Mouse (Mus musculus): ENCODE measurements at regions not wholly inside any gene's neighbourhood (a gene's known extent, or its start where the extent isn't known, plus 50 kb on each side); places are given as distances from the start of the nearest gene placed in this dataset.

GRCm38 (mm10) chr3:81279266-81279665, 243.1 kb downstream of the Pdgfc start:
- no peaks in the 10 kb centered on the region for H3K27me3 ChIP-seq (replicated peaks)
- no peak for ATAC-seq (ENCODE audit: insufficient number of reproducible peaks, low FRiP score)
- H3K4me1 ChIP-seq (replicated peaks): no peaks in the 10 kb centered on the region
- H3K4me3 ChIP-seq: no peak overlapping the region
- no peak overlapping the region for H3K27ac ChIP-seq (ENCODE audit: poor library complexity, severe bottlenecking)
- no peak overlapping the region for H3K4me2 ChIP-seq
- no peaks in the 10 kb centered on the region for H3K36me3 ChIP-seq
- no peaks in the 10 kb centered on the region for H3K9me3 ChIP-seq (replicated peaks)
- H3K9ac ChIP-seq: no peak overlapping the region
- 58% methylated on average over 2 of the region's 2 CpGs for WGBS

GRCm38 (mm10) chr3:81289762-81290161, 253.5 kb downstream of the Pdgfc start:
- WGBS: 79% methylated on average over 2 of the region's 2 CpGs
- no peaks in the 10 kb centered on the region for H3K36me3 ChIP-seq
- H3K4me1 ChIP-seq (replicated peaks): no peaks in the 10 kb centered on the region
- ATAC-seq (ENCODE audit: insufficient number of reproducible peaks, low FRiP score): no peak
- H3K4me2 ChIP-seq: no peak overlapping the region
- no peaks in the 10 kb centered on the region for H3K9me3 ChIP-seq (replicated peaks)
- no peak overlapping the region for H3K4me3 ChIP-seq
- H3K27me3 ChIP-seq (replicated peaks): no peaks in the 10 kb centered on the region
- H3K27ac ChIP-seq (ENCODE audit: poor library complexity, severe bottlenecking): no peak overlapping the region
- H3K9ac ChIP-seq: no peak overlapping the region

- Histone ChIP-seq H3K4me2 (no peak overlapping the region), H3K4me1 (replicated peaks) (no peaks in the 10 kb centered on the region), H3K4me3 (no peak overlapping the region), H3K27ac (ENCODE audit: poor library complexity, severe bottlenecking) (no peak overlapping the region), H3K36me3 (no peaks in the 10 kb centered on the region), H3K9ac (no peak overlapping the region), H3K27me3 (replicated peaks) (no peaks in the 10 kb centered on the region), H3K9me3 (replicated peaks) (no peaks in the 10 kb centered on the region)
- no peak for ATAC-seq (ENCODE audit: insufficient number of reproducible peaks, low FRiP score)
- 58% methylated on average over 2 of the region's 2 CpGs for WGBS
These were observed 256.2 kb downstream of the Pdgfc start for GRCm38 (mm10) chr3:81292404-81292803.

GRCm38 (mm10) chr3:81293186-81293819, 257.1 kb downstream of the Pdgfc start:
- no peak overlapping the region for H3K27ac ChIP-seq (ENCODE audit: poor library complexity, severe bottlenecking)
- H3K4me1 ChIP-seq (replicated peaks): no peaks in the 10 kb centered on the region
- whole genome bisulfite sequencing: 78% methylated on average over 3 of the region's 3 CpGs
- no peaks in the 10 kb centered on the region for H3K9me3 ChIP-seq (replicated peaks)
- no peaks in the 10 kb centered on the region for H3K27me3 ChIP-seq (replicated peaks)
- no peak for ATAC-seq (ENCODE audit: insufficient number of reproducible peaks, low FRiP score)
- no peak overlapping the region for H3K9ac ChIP-seq
- H3K4me2 ChIP-seq: no peak overlapping the region
- H3K4me3 ChIP-seq: no peak overlapping the region
- no peaks in the 10 kb centered on the region for H3K36me3 ChIP-seq

- Histone ChIP-seq H3K4me1 (replicated peaks) (no peaks in the 10 kb centered on the region), H3K27me3 (replicated peaks) (no peaks in the 10 kb centered on the region), H3K9ac (no peak overlapping the region), H3K27ac (ENCODE audit: poor library complexity, severe bottlenecking) (no peak overlapping the region), H3K4me3 (no peak overlapping the region), H3K9me3 (replicated peaks) (no peaks in the 10 kb centered on the region), H3K4me2 (no peak overlapping the region), H3K36me3 (no peaks in the 10 kb centered on the region)
- ATAC-seq (ENCODE audit: insufficient number of reproducible peaks, low FRiP score): no peak
- 74% methylated on average over 5 of the region's 5 CpGs for WGBS
These were observed 268.0 kb downstream of the Pdgfc start for GRCm38 (mm10) chr3:81304017-81304791.

- no peak for ATAC-seq (ENCODE audit: insufficient number of reproducible peaks, low FRiP score)
- H3K4me3 ChIP-seq: no peak overlapping the region
- H3K9me3 ChIP-seq (replicated peaks): no peaks in the 10 kb centered on the region
- no peak overlapping the region for H3K27ac ChIP-seq (ENCODE audit: poor library complexity, severe bottlenecking)
- no peak overlapping the region for H3K4me2 ChIP-seq
- WGBS: 72% methylated on average over 10 of the region's 10 CpGs
- H3K36me3 ChIP-seq: no peaks in the 10 kb centered on the region
- H3K4me1 ChIP-seq (replicated peaks): no peaks in the 10 kb centered on the region
- H3K27me3 ChIP-seq (replicated peaks): no peaks in the 10 kb centered on the region
- no peak overlapping the region for H3K9ac ChIP-seq
These were observed 269.4 kb downstream of the Pdgfc start for GRCm38 (mm10) chr3:81305412-81306165.

- no peak overlapping the region for H3K9ac ChIP-seq
- no peaks in the 10 kb centered on the region for H3K27me3 ChIP-seq (replicated peaks)
- no peak overlapping the region for H3K27ac ChIP-seq (ENCODE audit: poor library complexity, severe bottlenecking)
- WGBS: 65% methylated on average over 3 of the region's 3 CpGs
- no peak overlapping the region for H3K4me3 ChIP-seq
- no peak for ATAC-seq (ENCODE audit: insufficient number of reproducible peaks, low FRiP score)
- no peak overlapping the region for H3K4me2 ChIP-seq
- H3K4me1 ChIP-seq (replicated peaks): no peaks in the 10 kb centered on the region
- H3K9me3 ChIP-seq (replicated peaks): no peaks in the 10 kb centered on the region
- H3K36me3 ChIP-seq: no peaks in the 10 kb centered on the region
These were observed 290.6 kb downstream of the Pdgfc start for GRCm38 (mm10) chr3:81326866-81327265.

GRCm38 (mm10) chr3:81351739-81352138, 315.5 kb downstream of the Pdgfc start:
- H3K9me3 ChIP-seq (replicated peaks): no peaks in the 10 kb centered on the region
- no peaks in the 10 kb centered on the region for H3K36me3 ChIP-seq
- no peak overlapping the region for H3K4me3 ChIP-seq
- no peaks in the 10 kb centered on the region for H3K4me1 ChIP-seq (replicated peaks)
- no peak for ATAC-seq (ENCODE audit: insufficient number of reproducible peaks, low FRiP score)
- no peaks in the 10 kb centered on the region for H3K27me3 ChIP-seq (replicated peaks)
- 85% methylated on average over 15 of the region's 15 CpGs for WGBS
- no peak overlapping the region for H3K4me2 ChIP-seq
- no peak overlapping the region for H3K27ac ChIP-seq (ENCODE audit: poor library complexity, severe bottlenecking)
- no peak overlapping the region for H3K9ac ChIP-seq

- H3K27me3 ChIP-seq (replicated peaks): no peaks in the 10 kb centered on the region
- H3K36me3 ChIP-seq: no peaks in the 10 kb centered on the region
- no peak for ATAC-seq (ENCODE audit: insufficient number of reproducible peaks, low FRiP score)
- no peaks in the 10 kb centered on the region for H3K9me3 ChIP-seq (replicated peaks)
- H3K9ac ChIP-seq: no peak overlapping the region
- H3K4me3 ChIP-seq: no peak overlapping the region
- no peak overlapping the region for H3K27ac ChIP-seq (ENCODE audit: poor library complexity, severe bottlenecking)
- no peaks in the 10 kb centered on the region for H3K4me1 ChIP-seq (replicated peaks)
- no peak overlapping the region for H3K4me2 ChIP-seq
- whole genome bisulfite sequencing: 81% methylated on average over 2 of the region's 2 CpGs
These were observed 331.7 kb downstream of the Pdgfc start for GRCm38 (mm10) chr3:81367918-81368317.

- Histone ChIP-seq H3K9me3 (replicated peaks) (no peaks in the 10 kb centered on the region), H3K4me2 (no peak overlapping the region), H3K4me1 (replicated peaks) (no peaks in the 10 kb centered on the region), H3K36me3 (no peaks in the 10 kb centered on the region), H3K4me3 (no peak overlapping the region), H3K27ac (ENCODE audit: poor library complexity, severe bottlenecking) (no peak overlapping the region), H3K9ac (no peak overlapping the region), H3K27me3 (replicated peaks) (no peaks in the 10 kb centered on the region)
- no peak for ATAC-seq (ENCODE audit: insufficient number of reproducible peaks, low FRiP score)
- WGBS: 59% methylated on average over 2 of the region's 2 CpGs
These were observed 332.4 kb downstream of the Pdgfc start for GRCm38 (mm10) chr3:81368642-81369041.

- Histone ChIP-seq H3K4me3 (no peak overlapping the region), H3K27me3 (replicated peaks) (no peaks in the 10 kb centered on the region), H3K36me3 (no peaks in the 10 kb centered on the region), H3K4me1 (replicated peaks) (no peaks in the 10 kb centered on the region), H3K9me3 (replicated peaks) (no peaks in the 10 kb centered on the region), H3K9ac (no peak overlapping the region), H3K27ac (ENCODE audit: poor library complexity, severe bottlenecking) (no peak overlapping the region), H3K4me2 (no peak overlapping the region)
- ATAC-seq (ENCODE audit: insufficient number of reproducible peaks, low FRiP score): no peak
These were observed 333.5 kb downstream of the Pdgfc start for GRCm38 (mm10) chr3:81369742-81370141.

All from heart, embryonic 12.5 days (tissue).